Mouse (Mus musculus) embryonic facial prominence, embryonic 15.5 days (tissue): ENCODE results near the gene Fam19a5. TPM values are rescaled to one million over a fixed set of nuclear protein-coding genes. Genes with fewer than 3 reads are reported as not detected.

ENCODE experiments used
- ATAC-seq: fragments of 200-750 bp; cut with Nextera tagmentation; 2 replicates; pipeline ENCODE4 v1.8.0; 2017; ENCODE audit warnings: low read depth, moderate TSS enrichment; ENCODE audit not compliant: insufficient number of reproducible peaks, low FRiP score, low TSS enrichment
- H3K27ac ChIP-seq: fragments of 300-500 bp; sonication (generic); replicated peaks from 2 replicates; pipeline ENCODE4 v1.5.1; 2015; ENCODE audit warnings: mild to moderate bottlenecking, inconsistent platforms
- H3K27me3 ChIP-seq: fragments of 300-500 bp; sonication (generic); 2 replicates; pipeline ENCODE4 v1.6.1; 2015; ENCODE audit warnings: inconsistent platforms
- H3K36me3 ChIP-seq: fragments of 300-500 bp; sonication (generic); 2 replicates; pipeline ENCODE4 v1.6.1; 2015; ENCODE audit warnings: mild to moderate bottlenecking, inconsistent platforms
- H3K4me1 ChIP-seq: fragments of 300-500 bp; sonication (generic); 2 replicates; pipeline ENCODE4 v1.6.1; 2015; ENCODE audit warnings: inconsistent platforms
- H3K4me2 ChIP-seq: fragments of 300-500 bp; sonication (generic); replicated peaks from 2 replicates; pipeline ENCODE4 v1.6.1; 2015; ENCODE audit warnings: mild to moderate bottlenecking, inconsistent platforms
- H3K4me3 ChIP-seq: fragments of 300-500 bp; sonication (generic); replicated peaks from 2 replicates; pipeline ENCODE4 v1.5.1; 2015; ENCODE audit warnings: mild to moderate bottlenecking, inconsistent platforms
- H3K9ac ChIP-seq: fragments of 300-500 bp; sonication (generic); 2 replicates; pipeline ENCODE4 v1.6.1; 2015; ENCODE audit warnings: inconsistent platforms
- H3K9me3 ChIP-seq: fragments of 300-500 bp; sonication (generic); replicated peaks from 2 replicates; pipeline ENCODE4 v1.6.1; 2016; ENCODE audit warnings: inconsistent platforms
- WGBS: fragments of 180-500 bp; shearing (Covaris S2); methylation state at CpG from one replicate; pipeline ENCODE4 v1.1.7; 2015; 5-methylcytosine and 5-hydroxymethylcytosine counted together
- polyA plus RNA-seq: library from polyadenylated mRNA; unstranded; fragments of >200 nt; fragmentation: Nextera tagmentation; extraction: Ambion mirVana; gene quantifications from 2 replicates; pipeline ENCODE4 v1.2.1, GENCODE M21; 2015

Gene Fam19a5
- polyA plus RNA-seq, 1 experiment from 2014 or later: 4.1 TPM

DNA sequence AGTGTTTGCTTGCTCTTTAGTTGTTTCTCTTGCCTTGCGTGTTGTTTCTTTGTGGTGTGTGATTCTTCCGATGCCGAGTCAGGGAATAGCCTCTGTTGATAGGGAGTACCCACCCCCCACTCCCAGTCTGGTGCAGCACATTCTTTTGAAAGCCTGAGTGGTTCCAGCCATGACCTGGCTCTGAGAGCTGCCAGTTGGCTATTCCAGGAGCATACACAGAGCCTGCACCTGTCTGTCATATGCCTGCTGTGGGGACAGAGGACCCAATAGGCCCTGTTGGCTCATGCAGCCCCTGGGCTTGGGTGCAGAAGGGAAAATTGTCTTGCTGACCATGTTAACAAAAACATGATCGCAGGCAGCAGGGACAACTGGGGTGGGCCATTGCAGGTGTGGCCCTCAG lies 92.3 kb downstream of the Fam19a5 start:
- H3K4me3 ChIP-seq: no peak overlapping the region
- no peaks in the 10 kb centered on the region for H3K27me3 ChIP-seq
- H3K9me3 ChIP-seq: no peaks in the 10 kb centered on the region
- H3K4me2 ChIP-seq: no peak overlapping the region
- 93% methylated on average over 4 of the region's 4 CpGs for WGBS
- H3K4me1 ChIP-seq: no peaks in the 10 kb centered on the region
- H3K27ac ChIP-seq: no peak overlapping the region
- no peak for ATAC-seq
- no peaks in the 10 kb centered on the region for H3K36me3 ChIP-seq
- H3K9ac ChIP-seq: no peak overlapping the region

DNA sequence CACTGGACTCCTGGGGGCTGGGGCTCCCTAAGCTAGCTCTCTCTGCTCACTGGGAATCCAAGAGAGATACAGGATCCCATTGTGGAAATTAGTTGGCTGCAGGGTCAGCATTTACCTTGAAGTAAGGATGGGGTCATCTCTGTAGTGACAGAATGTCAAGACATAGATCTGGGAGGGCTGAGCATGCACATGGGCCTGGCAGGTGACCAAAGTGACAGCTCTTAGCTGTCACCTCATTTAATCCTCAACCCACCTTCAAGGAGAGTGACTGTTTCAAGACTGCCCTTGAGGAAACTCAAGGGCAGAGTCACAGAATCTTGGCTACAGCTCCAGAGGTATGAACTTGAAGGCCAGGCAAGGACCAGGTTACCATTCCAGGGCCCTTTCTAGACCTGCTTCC lies 93.1 kb downstream of the Fam19a5 start:
- Histone ChIP-seq H3K9me3 (no peaks in the 10 kb centered on the region), H3K27me3 (no peaks in the 10 kb centered on the region), H3K36me3 (no peaks in the 10 kb centered on the region), H3K4me2 (no peak overlapping the region), H3K4me1 (no peaks in the 10 kb centered on the region), H3K27ac (no peak overlapping the region), H3K9ac (no peak overlapping the region), H3K4me3 (no peak overlapping the region)
- ATAC-seq: no peak

DNA sequence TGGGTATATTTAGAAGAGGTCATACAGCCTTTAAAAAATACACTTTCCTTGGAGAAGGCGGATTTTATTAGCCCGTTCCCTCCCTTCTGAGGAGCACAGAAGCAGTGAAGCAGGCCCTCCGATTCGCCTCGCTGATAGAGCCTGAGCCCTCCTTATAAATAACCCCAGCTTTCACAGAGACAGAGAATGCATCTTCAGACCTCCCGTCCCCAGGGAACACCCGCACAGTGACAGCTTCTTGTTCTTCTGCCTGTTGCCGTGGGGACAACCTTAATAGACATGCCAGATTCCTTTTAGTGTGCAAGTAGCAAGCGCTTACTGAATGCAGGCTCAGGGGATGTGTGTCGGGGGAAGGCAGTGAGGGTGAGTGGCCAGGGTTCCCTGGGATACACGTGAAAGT lies 94.2 kb downstream of the Fam19a5 start:
- H3K4me2 ChIP-seq: no peak overlapping the region
- H3K4me1 ChIP-seq: no peaks in the 10 kb centered on the region
- no peak overlapping the region for H3K27ac ChIP-seq
- WGBS: 76% methylated on average over 11 of the region's 11 CpGs
- H3K27me3 ChIP-seq: no peaks in the 10 kb centered on the region
- no peak overlapping the region for H3K9ac ChIP-seq
- no peak overlapping the region for H3K4me3 ChIP-seq
- no peak for ATAC-seq
- no peaks in the 10 kb centered on the region for H3K36me3 ChIP-seq
- no peaks in the 10 kb centered on the region for H3K9me3 ChIP-seq

- Histone ChIP-seq H3K36me3 (no peaks in the 10 kb centered on the region), H3K4me3 (no peak overlapping the region), H3K9me3 (no peaks in the 10 kb centered on the region), H3K27ac (no peak overlapping the region), H3K27me3 (no peaks in the 10 kb centered on the region), H3K4me2 (no peak overlapping the region), H3K4me1 (no peaks in the 10 kb centered on the region), H3K9ac (no peak overlapping the region)
- no peak for ATAC-seq
- WGBS: 82% methylated on average over 5 of the region's 5 CpGs
These were observed 102.4 kb downstream of the Fam19a5 start for GRCm38 (mm10) chr15:87646313-87647061.

- no peaks in the 10 kb centered on the region for H3K27me3 ChIP-seq
- H3K9ac ChIP-seq: no peak overlapping the region
- H3K27ac ChIP-seq: no peak overlapping the region
- no peak overlapping the region for H3K4me2 ChIP-seq
- ATAC-seq: no peak
- H3K4me1 ChIP-seq: no peaks in the 10 kb centered on the region
- no peaks in the 10 kb centered on the region for H3K36me3 ChIP-seq
- no peak overlapping the region for H3K4me3 ChIP-seq
- no peaks in the 10 kb centered on the region for H3K9me3 ChIP-seq
- WGBS: 88% methylated on average over 2 of the region's 2 CpGs
These were observed 105.6 kb downstream of the Fam19a5 start for GRCm38 (mm10) chr15:87649651-87650050.

- Histone ChIP-seq H3K4me2 (no peak overlapping the region), H3K9ac (no peak overlapping the region), H3K27ac (no peak overlapping the region), H3K9me3 (no peaks in the 10 kb centered on the region), H3K27me3 (no peaks in the 10 kb centered on the region), H3K4me3 (no peak overlapping the region), H3K4me1 (no peaks in the 10 kb centered on the region; the same call in 1 of the 2 replicates), H3K36me3 (no peaks in the 10 kb centered on the region)
- 85% methylated on average over 6 of the region's 6 CpGs for WGBS
- no peak for ATAC-seq
These were observed 110.5 kb downstream of the Fam19a5 start for GRCm38 (mm10) chr15:87654551-87654950.

GRCm38 (mm10) chr15:87656496-87657155 lies 112.5 kb downstream of the Fam19a5 start:
- H3K4me3 ChIP-seq: no peak overlapping the region
- H3K4me1 ChIP-seq: no peaks in the 10 kb centered on the region; the same call in 1 of the 2 replicates
- no peaks in the 10 kb centered on the region for H3K36me3 ChIP-seq
- H3K9me3 ChIP-seq: no peaks in the 10 kb centered on the region
- no peak overlapping the region for H3K9ac ChIP-seq
- WGBS: 62% methylated on average over 20 of the region's 20 CpGs
- no peak overlapping the region for H3K4me2 ChIP-seq
- no peak overlapping the region for H3K27ac ChIP-seq
- H3K27me3 ChIP-seq: no peaks in the 10 kb centered on the region
- no peak for ATAC-seq

DNA sequence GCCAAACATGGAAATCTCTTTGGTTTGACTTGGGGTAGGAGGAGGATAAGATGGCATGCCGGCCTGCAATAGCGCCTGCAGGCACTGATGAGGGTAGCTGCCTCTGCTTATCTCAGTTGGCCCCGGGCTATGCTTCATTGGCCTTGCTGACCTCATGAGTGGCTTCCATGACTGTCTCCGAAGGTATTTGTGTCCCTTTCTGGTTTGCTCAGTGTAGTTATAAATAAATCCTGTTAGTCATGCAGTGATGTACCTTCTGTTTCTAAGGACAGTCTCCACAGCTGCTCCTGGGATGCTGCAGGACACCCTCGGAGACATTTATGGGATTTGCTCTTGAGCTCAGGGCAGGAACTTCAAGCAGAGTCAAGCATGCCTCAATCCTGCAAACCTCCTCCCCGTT lies 115.6 kb downstream of the Fam19a5 start:
- WGBS: 87% methylated on average over 6 of the region's 6 CpGs
- no peak for ATAC-seq
- H3K9me3 ChIP-seq: no peaks in the 10 kb centered on the region
- H3K4me1 ChIP-seq: no peaks in the 10 kb centered on the region; the same call in 1 of the 2 replicates
- no peak overlapping the region for H3K9ac ChIP-seq
- no peak overlapping the region for H3K4me3 ChIP-seq
- no peak overlapping the region for H3K27ac ChIP-seq
- no peaks in the 10 kb centered on the region for H3K36me3 ChIP-seq
- no peaks in the 10 kb centered on the region for H3K27me3 ChIP-seq
- H3K4me2 ChIP-seq: no peak overlapping the region

- Histone ChIP-seq H3K4me2 (no peak overlapping the region), H3K9ac (no peak overlapping the region), H3K9me3 (no peaks in the 10 kb centered on the region), H3K4me1 (no peaks in the 10 kb centered on the region), H3K27ac (no peak overlapping the region), H3K36me3 (no peaks in the 10 kb centered on the region), H3K27me3 (no peaks in the 10 kb centered on the region), H3K4me3 (no peak overlapping the region)
- 80% methylated on average over 7 of the region's 7 CpGs for WGBS
- ATAC-seq: no peak
These were observed 117.9 kb downstream of the Fam19a5 start for GRCm38 (mm10) chr15:87661954-87662353.

DNA sequence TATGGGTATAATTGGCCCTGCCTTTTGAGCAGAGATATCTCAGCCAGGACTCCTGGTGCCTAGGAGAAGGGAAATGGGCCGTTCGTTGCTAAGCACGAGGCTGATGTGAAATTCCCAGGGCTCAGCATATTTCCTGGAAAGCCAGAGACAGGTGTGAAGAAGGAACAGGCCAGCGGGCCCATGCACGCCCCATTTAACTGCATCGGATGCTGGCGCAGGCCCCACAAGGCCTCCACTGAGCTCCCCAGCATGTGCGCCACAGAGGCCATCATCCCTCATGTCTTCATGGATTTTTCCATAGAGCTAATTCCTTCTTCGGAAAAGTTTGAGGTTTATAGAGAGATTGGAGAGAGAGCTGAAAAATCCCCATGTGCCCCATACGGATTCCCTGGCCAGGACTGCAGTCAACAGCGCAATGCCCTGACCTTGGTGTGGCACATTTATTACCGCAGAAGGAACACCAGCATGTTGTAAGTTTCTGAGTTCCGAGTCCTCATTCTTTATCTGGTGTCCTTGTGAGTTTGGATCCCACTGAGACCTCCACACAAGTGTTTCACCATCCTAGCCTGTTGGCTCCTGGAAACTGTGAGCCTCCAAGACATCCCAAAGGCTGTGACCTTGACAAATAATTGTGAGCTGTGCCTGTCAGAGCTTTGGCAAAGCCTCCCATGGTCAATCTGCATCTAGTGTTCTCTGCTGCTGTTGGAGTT lies 122.1 kb downstream of the Fam19a5 start:
- no peak overlapping the region for H3K4me3 ChIP-seq
- no peak overlapping the region for H3K9ac ChIP-seq
- no peaks in the 10 kb centered on the region for H3K36me3 ChIP-seq
- no peak for ATAC-seq
- 85% methylated on average over 13 of the region's 13 CpGs for WGBS
- peaks cover 6% of the 10 kb centered on the region for H3K4me1 ChIP-seq
- no peaks in the 10 kb centered on the region for H3K27me3 ChIP-seq
- H3K4me2 ChIP-seq: no peak overlapping the region
- no peaks in the 10 kb centered on the region for H3K9me3 ChIP-seq
- H3K27ac ChIP-seq: no peak overlapping the region

DNA sequence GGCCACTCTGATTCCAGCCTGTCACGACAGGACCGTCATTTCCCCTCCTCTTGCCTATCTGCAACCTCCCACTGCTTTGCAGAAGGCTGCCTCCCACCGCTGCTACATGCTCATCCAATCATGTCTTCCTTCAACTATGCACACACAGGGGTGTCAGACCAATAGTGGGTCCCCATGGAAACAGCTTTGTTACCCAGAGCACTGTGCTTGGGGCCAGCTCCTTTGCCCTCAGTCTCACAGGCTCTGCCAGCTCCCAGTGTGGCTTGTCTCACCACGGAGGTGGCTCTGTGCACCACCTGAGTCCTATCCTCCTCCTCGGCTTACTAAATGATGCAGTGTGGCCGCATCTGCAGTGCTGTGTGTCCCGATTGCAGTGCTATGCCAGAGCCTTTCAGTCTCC lies 123.3 kb downstream of the Fam19a5 start:
- 87% methylated on average over 7 of the region's 7 CpGs for WGBS
- peaks cover 6% of the 10 kb centered on the region for H3K4me1 ChIP-seq

More for the DNA sequence above, 123.3 kb downstream of the Fam19a5 start:
- H3K27me3 ChIP-seq: no peaks in the 10 kb centered on the region
- H3K9me3 ChIP-seq: no peaks in the 10 kb centered on the region
- no peak for ATAC-seq
- H3K27ac ChIP-seq: no peak overlapping the region
- no peaks in the 10 kb centered on the region for H3K36me3 ChIP-seq
- H3K4me3 ChIP-seq: no peak overlapping the region
- H3K9ac ChIP-seq: no peak overlapping the region
- H3K4me2 ChIP-seq: no peak overlapping the region
